Mouse (Mus musculus) ES-CJ7 (cell line): ENCODE data around the gene Dpm3.

Experiments used
- DNase-seq: peaks from one replicate; pipeline ENCODE4 v3.0.0; 2011; ENCODE audit warnings: low read depth, low spot score

The Dpm3 gene

DNA sequence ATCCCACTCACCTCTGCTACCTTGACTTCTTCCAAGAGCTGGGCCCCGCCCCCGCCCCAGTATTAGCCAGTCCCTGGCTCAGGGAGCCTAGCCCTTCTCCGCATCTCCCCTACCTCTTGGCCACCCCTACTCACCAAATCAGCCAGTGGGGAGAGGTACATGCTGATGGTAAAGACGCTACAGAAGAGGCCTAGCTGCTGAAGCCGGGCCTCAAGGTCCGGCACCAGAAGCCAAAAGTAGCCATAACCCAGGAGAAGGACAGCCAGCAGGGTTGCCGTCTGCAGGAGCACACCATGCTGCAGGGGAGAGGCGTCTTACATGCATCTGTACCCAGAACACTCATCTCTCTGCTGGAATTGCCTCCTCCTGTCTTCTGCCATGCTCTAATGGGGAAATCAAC is 9.8 kb downstream of the Dpm3 start:
- DNase-seq: no peak

DNA sequence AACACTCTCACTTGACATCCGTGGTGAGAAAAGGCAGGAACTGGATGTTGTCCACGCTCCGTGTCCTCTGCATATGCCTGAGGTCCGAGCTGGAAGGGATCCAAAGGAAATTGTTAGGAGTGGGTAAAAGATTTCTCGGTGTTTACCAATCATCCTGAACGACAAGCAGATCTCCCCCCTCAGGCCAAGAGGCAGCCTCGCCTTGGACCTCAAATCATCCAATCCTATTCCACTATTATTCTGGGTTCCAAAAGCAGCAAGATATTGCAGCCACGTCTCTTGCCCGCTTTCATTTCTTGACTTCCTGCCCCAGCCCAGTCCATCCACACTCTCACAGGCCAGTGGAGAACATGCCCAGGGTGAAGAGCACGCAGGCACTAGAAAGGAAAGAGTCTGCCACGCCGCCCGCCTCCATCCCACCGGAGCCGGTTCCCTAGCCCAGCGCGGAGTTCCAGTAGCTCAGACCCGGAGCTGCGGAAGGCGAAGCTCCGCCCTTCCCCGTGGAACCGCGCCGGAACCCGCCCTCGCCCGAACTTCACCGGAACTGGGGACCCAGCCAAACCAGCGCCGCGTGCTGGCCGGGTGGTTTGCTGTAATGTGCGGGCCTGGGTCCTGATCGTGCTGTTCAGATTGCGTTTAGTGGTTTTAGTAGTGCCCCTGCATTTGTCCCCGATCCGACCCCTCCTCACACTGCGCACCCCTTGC is 11.0 kb downstream of the Dpm3 start, which contains the start of gene Slc50a1:
TSS of gene Slc50a1 (minus strand) at position 520 of the 705 bp plus-strand sequence.
- peak; percentile 36 for DNase-seq

DNA sequence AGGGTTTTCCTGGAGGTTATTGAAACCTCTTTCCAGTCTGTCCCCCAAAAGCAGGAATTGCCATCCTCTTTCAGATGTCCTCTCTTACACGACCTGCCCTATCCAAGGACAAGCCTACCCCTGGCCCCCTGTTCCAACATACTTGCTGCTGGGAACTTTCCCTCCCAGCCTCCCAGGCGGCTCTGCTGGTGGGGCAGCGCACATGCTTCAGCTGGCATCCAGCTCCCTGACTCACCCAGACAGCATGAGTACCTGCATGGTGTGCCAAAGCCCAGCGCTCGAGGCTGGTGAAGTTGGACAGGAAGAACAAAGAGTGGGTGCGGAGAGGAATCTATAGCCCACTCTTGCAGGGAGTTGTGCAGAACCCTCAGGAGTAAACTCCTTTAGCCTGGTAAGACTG is 11.7 kb downstream of the Dpm3 start:
- no peak for DNase-seq

DNA sequence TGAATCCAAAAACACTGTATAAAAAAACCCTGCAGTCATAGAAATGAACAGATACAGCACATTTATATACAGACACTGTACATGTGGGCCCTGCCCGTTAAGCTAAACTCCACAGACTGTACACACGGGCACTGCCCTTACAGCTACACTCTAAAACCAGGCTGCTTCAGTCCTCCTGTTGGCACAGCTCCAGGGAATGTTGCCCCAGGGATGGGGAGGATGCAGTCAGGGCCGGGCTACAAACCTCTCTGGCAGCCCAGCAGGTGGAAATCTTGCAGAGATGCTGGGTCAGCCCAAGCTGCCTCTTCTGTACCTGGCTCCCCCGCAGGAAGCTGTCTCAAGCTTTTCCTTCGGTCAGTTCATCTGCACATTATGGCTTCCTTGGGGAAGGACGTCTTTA is 12.6 kb downstream of the Dpm3 start:
- no peak for DNase-seq

DNA sequence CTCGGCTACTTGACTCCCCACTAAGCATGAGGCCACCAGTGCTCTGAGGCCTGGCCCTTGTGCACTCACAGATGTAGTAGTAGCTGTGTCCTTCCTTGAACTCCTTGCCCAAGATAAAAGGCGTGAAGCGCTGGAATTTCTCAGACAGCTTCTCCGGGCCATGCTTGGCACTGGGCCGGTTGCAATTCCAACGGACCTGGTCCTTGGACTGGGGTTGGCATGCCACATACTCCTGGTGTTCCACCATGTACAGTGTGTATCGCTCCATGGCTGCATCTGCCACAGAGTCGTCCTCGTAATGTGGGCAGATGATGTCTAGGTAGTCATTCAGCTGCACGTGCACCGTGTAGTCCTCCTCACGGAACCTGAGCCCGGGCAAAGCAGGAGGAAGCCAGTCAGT is 16.9 kb downstream of the Dpm3 start:
- DNase-seq: no peak

DNA sequence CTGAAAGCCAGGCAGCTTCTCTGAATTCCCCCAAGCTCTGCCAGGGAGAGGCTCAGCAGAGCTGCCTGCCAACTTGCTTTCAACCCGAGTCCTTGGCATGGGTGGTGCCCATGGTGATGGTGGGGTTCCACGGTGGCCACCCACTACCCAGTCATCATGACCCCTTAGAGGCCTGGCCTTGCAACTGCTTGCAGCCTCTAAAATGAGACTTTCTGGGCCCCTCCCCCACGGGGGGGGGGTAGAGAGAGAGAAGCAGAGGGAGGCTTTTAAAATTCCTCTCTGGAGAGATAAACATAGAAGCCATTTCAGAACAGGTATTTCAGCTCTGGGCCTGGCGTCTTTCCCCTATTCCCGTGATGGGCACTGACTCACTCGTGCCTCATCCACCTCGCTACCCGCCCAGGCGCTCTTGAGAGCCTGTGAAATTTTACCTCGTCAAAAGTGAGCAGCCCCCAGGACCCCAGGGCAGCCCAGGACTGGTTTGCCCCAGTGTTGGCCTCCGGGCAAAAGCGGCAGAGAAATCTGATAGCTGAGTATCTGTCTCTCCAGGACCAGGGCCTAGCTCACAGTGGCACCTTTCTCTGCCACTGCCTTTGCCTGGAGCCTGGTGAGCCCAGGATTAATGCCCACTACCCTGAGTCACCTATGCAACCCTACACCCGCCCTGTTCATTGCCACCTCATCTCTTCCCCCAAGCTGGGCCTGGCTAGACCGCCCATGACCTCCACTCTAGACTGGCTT is 18.3 kb downstream of the Dpm3 start:
- no peak for DNase-seq

DNA sequence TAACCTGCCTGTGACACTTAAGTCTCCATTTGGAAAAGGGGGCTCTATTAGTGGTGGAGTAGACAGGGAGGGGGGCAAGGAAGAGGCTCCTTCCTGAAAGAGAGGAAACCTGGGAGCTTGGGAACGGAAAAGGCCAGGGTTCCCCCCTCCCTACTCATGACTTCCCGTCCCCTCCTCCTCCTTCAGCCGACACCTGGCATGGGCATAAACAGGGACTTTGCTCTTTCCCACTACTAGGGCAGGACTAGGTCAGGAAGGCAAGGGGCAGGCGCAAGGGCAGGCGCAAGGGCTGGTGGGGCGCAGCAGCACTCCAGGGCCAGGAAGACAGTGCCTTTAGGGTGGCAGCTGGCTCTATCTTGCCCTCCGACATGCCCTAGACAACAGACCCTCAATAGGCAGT is 18.9 kb downstream of the Dpm3 start:
- no peak for DNase-seq

DNA sequence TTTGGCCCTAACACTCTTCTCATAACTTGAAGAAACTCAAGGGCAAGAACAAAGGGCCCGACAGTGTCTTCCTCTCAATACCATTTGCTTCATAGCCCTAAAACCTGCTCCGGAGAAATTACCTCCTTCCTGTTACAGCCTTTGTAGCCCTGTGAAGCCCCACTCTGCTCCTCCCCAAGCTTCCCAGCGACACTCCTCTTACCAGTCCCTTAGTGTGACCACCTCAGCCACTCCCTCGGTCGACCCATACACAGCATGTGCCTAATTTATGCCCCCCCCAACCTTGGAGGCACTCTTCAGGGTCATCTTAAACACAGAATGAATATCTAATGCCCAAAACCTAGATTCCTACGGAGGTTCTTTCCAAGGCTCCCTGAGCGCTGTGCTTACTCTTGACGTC is 19.5 kb downstream of the Dpm3 start:
- DNase-seq: no peak

DNA sequence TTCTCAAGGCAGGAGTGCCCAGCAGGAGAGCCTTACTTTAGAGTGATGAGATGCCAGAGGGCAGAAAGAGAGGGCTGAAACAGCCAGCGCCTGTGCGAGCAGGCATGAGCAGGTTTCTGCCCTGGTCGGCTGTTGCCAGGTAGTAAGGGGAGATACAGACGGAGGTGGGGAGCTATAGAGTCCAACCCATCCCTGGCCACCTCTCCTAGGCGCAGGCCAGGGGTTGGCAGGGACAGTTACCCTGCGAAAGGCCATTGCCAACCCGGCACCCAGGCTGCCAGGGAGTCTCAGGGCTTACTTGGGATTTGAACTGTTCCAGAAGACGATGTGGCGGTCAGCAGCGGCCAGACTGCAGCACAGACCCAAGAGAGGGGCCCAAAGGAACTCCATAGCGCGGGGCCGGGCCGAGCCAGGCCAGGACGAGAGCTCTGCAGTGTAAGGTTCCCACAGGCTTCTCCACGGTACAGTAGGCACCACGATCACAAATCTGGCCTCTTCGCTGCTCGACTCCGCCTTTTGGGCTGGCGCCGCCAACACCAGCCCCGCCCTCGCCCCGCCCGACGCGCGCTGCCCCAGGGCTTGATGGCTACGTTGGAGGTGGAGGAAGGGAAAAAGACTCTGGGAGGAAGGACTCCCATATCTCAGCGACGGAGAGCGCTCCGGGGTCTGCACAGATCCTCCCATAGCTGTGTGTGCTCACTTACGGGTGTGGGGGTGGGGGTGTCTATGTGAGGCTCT is 20.2 kb downstream of the Dpm3 start:
- DNase-seq: peak; percentile 78

DNA sequence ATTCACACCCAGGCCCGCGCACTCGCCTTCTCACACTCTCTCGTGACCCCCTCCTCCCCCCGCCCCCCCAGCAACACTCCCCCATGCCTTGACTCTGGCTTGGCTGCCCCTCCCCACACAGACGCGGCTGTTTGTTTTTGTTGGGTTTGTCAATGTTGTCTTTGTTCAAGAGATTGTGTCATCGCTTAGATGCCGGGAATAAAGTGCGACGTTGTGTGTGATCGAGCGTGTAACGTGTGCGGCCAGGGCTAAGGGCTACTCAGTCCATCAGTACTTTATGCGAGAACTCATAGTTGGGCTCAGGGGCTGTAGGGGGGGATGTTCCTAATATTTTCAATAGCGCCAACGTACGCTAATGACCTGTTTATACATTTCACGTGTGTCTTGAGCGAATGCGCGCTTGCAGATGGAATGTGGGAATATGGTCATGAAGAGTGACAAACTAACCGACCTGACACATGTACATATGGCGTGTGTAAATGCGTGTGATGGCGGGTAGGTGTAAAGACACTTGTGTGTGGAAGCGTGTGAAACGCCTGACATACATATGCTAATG is 21.0 kb downstream of the Dpm3 start:
- DNase-seq: no peak

DNA sequence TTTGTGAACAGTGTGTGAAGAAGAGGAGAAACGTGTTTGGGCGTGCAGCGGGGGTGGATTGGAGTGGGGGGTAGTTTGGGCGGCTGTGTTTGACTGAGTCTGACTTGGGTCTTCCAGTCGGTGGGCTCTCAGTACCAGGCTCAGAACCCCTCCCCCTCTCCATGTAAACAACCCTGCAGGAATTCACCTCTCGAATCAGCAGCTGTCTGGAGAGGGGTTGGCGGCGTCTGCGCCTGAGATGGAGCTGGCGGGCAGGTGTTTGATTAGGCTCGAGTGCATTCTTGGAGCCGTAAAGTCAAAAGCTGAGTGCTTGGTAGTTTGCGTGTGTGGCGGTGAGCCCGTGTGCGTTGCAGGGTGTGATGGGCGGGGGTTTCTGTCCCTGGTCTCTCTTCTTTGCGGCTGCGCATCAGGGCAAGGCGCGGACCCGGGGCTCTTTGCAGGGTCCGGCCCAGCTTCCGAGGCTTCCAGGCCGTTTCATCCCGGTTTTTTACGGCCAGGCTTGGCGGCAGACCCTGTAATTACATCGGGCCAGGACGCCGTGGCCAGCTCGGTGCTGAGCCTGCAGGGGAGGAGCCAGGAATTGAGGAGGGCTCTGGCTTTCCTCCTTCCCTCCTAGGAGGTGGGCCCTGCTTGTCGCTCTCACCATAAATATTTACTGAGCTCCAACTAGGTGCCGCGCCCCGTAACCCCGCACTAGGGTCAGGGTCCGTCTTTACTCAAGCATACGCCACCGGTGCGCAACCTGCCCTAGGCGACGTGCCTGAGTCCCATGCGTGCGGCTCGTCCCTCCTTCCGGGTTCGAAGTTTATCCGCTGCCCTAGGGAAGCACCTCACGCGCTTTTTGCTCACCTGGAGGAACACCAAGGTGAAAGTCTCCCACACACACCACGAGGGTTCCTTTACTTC is 21.7 kb downstream of the Dpm3 start, which contains the start of gene Efna1:
TSS of gene Efna1 (minus strand) at position 537 of the 906 bp plus-strand sequence.
- peak; percentile 54 for DNase-seq

DNA sequence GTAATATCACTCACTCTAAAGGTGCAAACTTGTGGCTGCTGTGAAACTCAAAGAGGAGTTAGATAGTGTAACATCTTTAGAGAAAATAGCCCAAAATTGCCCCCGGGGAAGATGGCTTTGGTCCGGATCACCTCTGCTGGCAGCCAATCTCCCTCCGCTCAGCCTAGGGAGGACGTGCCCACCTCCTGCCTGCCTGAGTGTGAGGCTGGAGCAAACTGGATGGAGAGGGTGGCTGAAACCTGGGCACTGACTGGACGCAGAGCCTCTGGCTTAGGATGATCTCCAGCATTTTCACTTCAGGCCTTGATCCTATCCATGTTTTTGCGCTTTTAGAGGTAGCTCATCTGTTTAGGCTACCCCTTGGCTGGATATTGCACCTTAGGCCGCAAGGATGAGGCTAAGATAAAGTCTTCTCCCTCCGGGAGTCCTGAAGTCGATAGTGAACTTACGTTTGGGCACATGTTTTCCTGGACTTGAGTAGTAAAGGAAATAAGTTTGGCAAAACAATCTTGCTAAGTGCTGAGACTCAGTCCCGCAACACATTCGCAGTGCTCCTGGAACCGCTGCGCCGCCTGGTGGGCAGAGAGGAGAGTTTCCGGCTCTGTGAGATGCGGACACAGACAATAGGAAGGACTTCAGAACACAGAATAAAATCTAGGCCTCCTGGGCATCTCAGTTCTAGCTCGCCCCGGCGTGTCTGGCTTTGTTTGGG is 22.6 kb downstream of the Dpm3 start:
- peak; percentile 88 for DNase-seq

DNA sequence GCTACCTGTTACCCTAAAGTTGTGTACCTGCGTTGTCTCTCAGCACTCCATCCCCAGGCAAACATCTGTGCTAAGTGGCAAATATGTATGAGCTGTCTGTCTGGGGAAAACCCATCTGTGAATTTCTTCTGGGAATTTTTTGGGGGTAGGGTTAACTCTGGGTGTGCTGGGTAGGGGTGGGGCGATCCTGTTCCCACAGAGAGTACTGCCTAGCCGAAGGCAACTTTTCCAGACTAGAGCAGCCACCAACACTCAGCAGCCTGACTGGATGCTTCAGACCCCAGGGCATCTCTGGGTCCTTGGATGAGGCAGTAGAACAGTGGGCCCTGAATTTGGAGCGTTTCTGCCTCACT is 23.1 kb downstream of the Dpm3 start:
- no peak for DNase-seq

DNA sequence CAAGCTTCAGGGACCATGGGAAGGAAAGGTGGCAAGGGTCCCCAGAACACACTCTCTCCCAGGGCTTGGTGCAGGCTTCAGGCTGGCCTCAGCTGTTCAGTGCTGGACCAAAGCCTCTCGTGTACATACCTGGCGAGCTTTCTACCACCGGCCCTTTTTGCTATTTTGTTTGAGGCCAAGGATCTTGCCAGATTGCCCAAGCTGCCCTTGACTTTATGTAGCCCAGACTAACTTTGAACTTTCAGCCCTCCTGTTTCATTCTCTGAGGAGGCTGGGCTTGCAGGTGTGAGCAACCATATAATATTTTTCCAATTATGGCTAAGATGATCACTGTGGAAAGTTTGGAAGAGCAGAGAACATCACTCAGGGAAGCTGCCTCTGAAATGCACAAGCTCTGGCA is 25.1 kb downstream of the Dpm3 start:
- no peak for DNase-seq

DNA sequence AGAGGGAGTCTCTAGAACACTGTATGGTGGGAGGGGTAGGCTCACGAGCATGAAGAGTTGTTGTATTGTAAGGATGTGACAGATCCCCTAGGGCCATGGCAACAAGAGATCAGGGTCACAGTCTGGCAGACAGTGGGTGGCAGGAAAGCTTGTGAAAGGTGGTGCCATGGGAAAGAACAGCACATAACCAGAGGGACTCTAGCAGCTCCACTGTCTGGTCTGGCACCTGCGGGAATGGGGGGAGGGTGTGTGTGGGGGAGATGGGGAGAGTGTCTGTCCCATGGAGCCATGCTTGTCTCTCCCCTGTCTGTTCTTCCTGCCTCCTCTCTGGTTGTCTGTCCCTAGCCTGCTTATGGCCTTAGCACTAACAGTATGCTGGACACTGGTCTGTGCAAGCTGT is 26.4 kb downstream of the Dpm3 start:
- no peak for DNase-seq

DNA sequence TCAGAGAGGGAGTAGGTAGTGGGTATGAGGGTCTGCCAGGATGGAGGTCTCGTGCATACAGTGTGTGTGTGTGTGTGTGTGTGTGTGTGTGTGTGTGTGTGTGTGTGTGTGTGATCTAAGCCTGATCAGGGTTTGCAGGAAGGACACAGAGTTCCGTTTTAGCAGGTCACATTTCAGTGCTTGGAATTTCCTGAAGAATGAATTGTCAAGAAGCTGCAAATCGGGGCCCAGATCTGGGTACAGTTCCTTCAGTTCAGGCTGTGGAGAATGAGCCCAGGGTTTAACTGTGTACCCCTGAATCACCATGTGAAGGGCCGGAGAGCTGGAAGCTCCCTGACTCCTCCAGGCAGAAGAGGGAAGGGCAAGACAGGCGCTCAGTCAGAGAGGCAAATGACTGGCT is 28.1 kb downstream of the Dpm3 start:
- no peak for DNase-seq

DNA sequence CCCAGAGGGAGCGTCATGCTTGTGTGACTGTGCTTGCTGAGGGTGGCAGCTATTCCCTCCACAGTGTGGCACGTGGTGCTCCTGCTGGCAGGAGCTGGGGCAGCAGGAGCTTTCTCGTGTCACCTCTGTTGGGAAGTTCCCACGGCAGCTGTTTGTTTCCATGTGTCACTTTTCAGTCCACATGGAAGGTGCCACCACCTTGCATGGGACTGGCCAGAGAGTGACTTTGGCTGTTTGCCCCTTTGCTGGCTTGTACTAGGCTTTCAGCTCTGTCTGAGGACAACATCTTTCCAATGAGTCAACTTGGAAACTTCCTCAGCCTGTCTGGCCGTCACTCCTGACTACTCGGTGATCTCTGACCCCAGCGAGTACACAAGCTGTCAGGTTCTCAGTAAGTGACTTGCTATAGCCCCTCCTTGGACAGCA is 29.4 kb downstream of the Dpm3 start:
- no peak for DNase-seq

DNA sequence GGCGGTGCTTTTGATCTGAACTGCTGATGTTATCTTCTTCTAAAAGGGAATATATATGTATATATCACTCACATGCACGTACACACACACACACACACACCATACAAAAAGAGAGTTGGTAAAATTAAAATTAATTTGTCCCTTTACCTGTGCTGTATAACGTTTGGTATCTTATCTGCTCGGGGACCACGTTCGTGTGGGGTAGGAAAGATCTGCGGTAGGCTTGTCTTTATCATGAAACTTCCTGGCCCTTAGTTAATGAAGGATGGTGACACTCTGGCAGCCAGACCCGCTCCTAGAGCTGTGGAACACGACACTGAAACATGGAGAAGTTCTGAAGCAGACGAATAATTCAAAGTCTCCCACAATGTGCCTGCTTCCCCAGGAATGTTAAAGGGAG is 32.7 kb downstream of the Dpm3 start:
- DNase-seq: no peak

DNA sequence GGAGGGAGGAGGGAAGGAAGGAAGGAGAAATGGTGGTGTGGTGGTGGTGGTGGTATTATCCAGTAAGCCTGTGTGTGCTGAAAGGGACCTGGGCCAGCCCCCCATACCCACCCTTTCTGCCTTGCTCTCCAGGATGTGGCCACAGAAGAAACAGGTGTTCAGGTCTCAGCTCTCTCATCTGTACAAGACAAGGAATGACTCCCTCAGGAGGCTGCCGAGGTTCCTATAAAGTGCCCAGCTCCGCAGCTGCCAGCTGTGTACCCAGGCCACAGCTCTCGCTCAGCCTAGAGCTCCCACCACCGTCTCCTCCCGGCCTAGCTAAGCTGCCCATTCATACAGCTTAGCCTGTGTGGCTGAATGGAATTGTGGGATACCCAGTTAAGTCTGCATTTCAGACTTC is 33.1 kb downstream of the Dpm3 start:
- no peak for DNase-seq

DNA sequence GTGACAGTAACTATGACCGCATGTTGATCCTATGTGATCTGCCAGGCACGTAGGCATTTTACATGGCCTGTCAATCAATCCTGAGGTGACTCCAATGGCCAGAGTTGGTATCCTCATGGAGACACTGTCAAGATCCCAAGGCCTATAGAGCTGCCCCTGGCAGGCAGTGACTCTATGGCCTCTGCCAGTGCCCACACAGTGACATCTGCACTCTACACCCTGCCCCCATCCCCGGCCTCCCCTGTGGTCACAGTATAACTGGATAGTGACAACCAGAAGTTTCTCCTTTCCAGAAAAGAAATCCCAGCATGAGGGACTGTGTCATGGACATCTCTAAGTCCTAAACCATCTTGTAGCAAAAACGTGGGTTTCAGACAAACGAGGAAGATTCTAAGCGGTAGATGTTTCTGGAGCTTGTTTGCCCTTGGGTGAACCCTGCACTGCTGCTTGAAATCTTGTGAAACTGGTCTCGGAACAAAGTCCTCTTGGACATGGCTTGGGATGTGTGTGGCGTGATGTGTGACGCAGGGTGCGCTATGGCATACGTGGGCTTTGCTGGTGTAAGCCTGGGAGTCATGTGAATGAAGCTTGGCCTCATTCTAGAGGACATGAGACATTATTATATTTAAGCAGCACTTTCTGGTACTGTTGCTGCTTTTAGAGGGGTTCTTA is 34.2 kb downstream of the Dpm3 start:
- DNase-seq: no peak
